Mouse (Mus musculus) midbrain, embryonic 16.5 days (tissue): ENCODE data around the gene Erfe. TPM values are rescaled to one million over a fixed set of nuclear protein-coding genes. Genes with fewer than 3 reads are reported as not detected.

Source experiments
- ATAC-seq: fragments of 200-750 bp; cut with Nextera tagmentation; 2 replicates; pipeline ENCODE4 v1.8.0; 2017; ENCODE audit warnings: moderate TSS enrichment
- H3K27ac ChIP-seq: fragments of 300-500 bp; sonication (generic); 2 replicates; pipeline ENCODE4 v1.5.1; 2014; ENCODE audit warnings: mild to moderate bottlenecking, low read length, mixed read lengths
- H3K27me3 ChIP-seq: fragments of 300-500 bp; sonication (generic); 2 replicates; pipeline ENCODE4 v1.6.1; 2014; ENCODE audit warnings: low read depth, low read length, mixed read lengths; ENCODE audit not compliant: control insufficient read depth, insufficient read depth
- H3K36me3 ChIP-seq: fragments of 300-500 bp; sonication (generic); 2 replicates; pipeline ENCODE4 v1.6.1; 2014; ENCODE audit warnings: mild to moderate bottlenecking, low read length, moderate library complexity, mixed read lengths; ENCODE audit not compliant: control insufficient read depth, insufficient read depth
- H3K4me1 ChIP-seq: fragments of 300-500 bp; sonication (generic); 2 replicates; pipeline ENCODE4 v1.6.1; 2014; ENCODE audit warnings: mild to moderate bottlenecking, low read length, mixed read lengths; ENCODE audit not compliant: control insufficient read depth, insufficient read depth
- H3K4me2 ChIP-seq: fragments of 300-500 bp; sonication (generic); 2 replicates; pipeline ENCODE4 v1.6.1; 2014; ENCODE audit warnings: mild to moderate bottlenecking, low read length, mixed read lengths
- H3K4me3 ChIP-seq: fragments of 300-500 bp; sonication (generic); 2 replicates; pipeline ENCODE4 v1.5.1; 2014; ENCODE audit warnings: low read depth, mild to moderate bottlenecking, low read length, moderate library complexity, mixed read lengths
- H3K9ac ChIP-seq: fragments of 300-500 bp; sonication (generic); 2 replicates; pipeline ENCODE4 v1.6.1; 2014; ENCODE audit warnings: low read depth, low read length, mixed read lengths
- H3K9me3 ChIP-seq: fragments of 300-500 bp; sonication (generic); replicated peaks from 2 replicates; pipeline ENCODE4 v1.6.1; 2014; ENCODE audit warnings: mild to moderate bottlenecking, low read length, mixed read lengths; ENCODE audit not compliant: control insufficient read depth, poor library complexity, severe bottlenecking
- WGBS: fragments of 180-500 bp; shearing (Covaris S2); extraction: QIAGEN DNeasy Blood & Tissue Kit; methylation state at CpG from one replicate; pipeline ENCODE4 v1.1.7; 2014; 5-methylcytosine and 5-hydroxymethylcytosine counted together
- polyA plus RNA-seq: library from polyadenylated mRNA; unstranded; fragments of >200 nt; fragmentation: Nextera tagmentation; extraction: Ambion mirVana; gene quantifications from 2 replicates; pipeline ENCODE4 v1.2.1, GENCODE M21; 2015

Gene Erfe
- 0.18 and 0.25 TPM in 2 replicates for polyA plus RNA-seq

GRCm38 (mm10) chr1:91366215-91367108 lies at the start of gene Erfe:
TSS of gene Erfe (plus strand) at chr1:91366430.
- H3K27me3 ChIP-seq = peaks cover 16% of the 10 kb centered on the region
- WGBS = under 1% methylated on average over 52 of the region's 68 CpGs
- no peak within 1 kb of the TSS for H3K27ac ChIP-seq
- H3K9me3 ChIP-seq = peaks cover 5% of the 10 kb centered on the region; the same call in 1 of the 2 replicates
- ATAC-seq = peak; percentile 27; the same call in 1 of the 2 replicates
- peak within 1 kb of the TSS; percentile 45; the same call in 1 of the 2 replicates for H3K9ac ChIP-seq
- peak within 1 kb of the TSS; percentile 71 for H3K4me2 ChIP-seq
- peaks cover 3% of the 10 kb centered on the region for H3K36me3 ChIP-seq
- H3K4me3 ChIP-seq = peak within 1 kb of the TSS; percentile 36
- peaks cover 4% of the 10 kb centered on the region; the same call in 1 of the 2 replicates for H3K4me1 ChIP-seq

- Histone ChIP-seq H3K36me3 (no peaks in the 10 kb centered on the region; the same call in 1 of the 2 replicates), H3K27ac (no peak overlapping the region), H3K4me3 (no peak overlapping the region), H3K4me2 (no peak overlapping the region), H3K9ac (no peak overlapping the region), H3K9me3 (no peaks in the 10 kb centered on the region), H3K27me3 (no peaks in the 10 kb centered on the region), H3K4me1 (no peaks in the 10 kb centered on the region; the same call in 1 of the 2 replicates)
- ATAC-seq = no peak
- WGBS = 92% methylated on average over 6 of the region's 6 CpGs
Measured at GRCm38 (mm10) chr1:91317656-91318055, 48.6 kb upstream of the Erfe start.

GRCm38 (mm10) chr1:91321760-91322438 lies 44.3 kb upstream of the Erfe start, which contains the start of gene Espnl:
TSS of gene Espnl (plus strand) at chr1:91322075.
- Histone ChIP-seq H3K4me3 (no peak within 1 kb of the TSS), H3K4me2 (no peak within 1 kb of the TSS), H3K9me3 (no peaks in the 10 kb centered on the region), H3K9ac (no peak within 1 kb of the TSS), H3K27me3 (no peaks in the 10 kb centered on the region), H3K36me3 (no peaks in the 10 kb centered on the region), H3K27ac (no peak within 1 kb of the TSS), H3K4me1 (no peaks in the 10 kb centered on the region)
- WGBS = 80% methylated on average over 19 of the region's 19 CpGs
- no peak for ATAC-seq

- Histone ChIP-seq H3K4me3 (no peak overlapping the region), H3K27me3 (no peaks in the 10 kb centered on the region), H3K27ac (no peak overlapping the region), H3K36me3 (no peaks in the 10 kb centered on the region), H3K4me2 (no peak overlapping the region), H3K9ac (no peak overlapping the region), H3K9me3 (no peaks in the 10 kb centered on the region), H3K4me1 (no peaks in the 10 kb centered on the region)
- 68% methylated on average over 2 of the region's 2 CpGs for WGBS
- no peak for ATAC-seq
Measured at GRCm38 (mm10) chr1:91324646-91325045, 41.6 kb upstream of the Erfe start.

- no peaks in the 10 kb centered on the region for H3K4me1 ChIP-seq
- WGBS = 71% methylated on average over 4 of the region's 4 CpGs
- H3K9me3 ChIP-seq = no peaks in the 10 kb centered on the region
- no peak overlapping the region for H3K27ac ChIP-seq
- H3K4me3 ChIP-seq = no peak overlapping the region
- no peak overlapping the region for H3K9ac ChIP-seq
- H3K27me3 ChIP-seq = no peaks in the 10 kb centered on the region
- ATAC-seq = no peak
- no peaks in the 10 kb centered on the region for H3K36me3 ChIP-seq
- no peak overlapping the region for H3K4me2 ChIP-seq
Measured at GRCm38 (mm10) chr1:91325488-91326042, 40.7 kb upstream of the Erfe start.

- Histone ChIP-seq H3K9ac (no peak overlapping the region), H3K27ac (no peak overlapping the region), H3K27me3 (no peaks in the 10 kb centered on the region), H3K4me3 (no peak overlapping the region), H3K4me1 (no peaks in the 10 kb centered on the region), H3K9me3 (no peaks in the 10 kb centered on the region), H3K36me3 (no peaks in the 10 kb centered on the region), H3K4me2 (no peak overlapping the region)
- ATAC-seq = no peak
- 53% methylated on average over 4 of the region's 4 CpGs for WGBS
Measured at GRCm38 (mm10) chr1:91332102-91332501, 34.1 kb upstream of the Erfe start.

- H3K27me3 ChIP-seq = no peaks in the 10 kb centered on the region
- H3K9ac ChIP-seq = no peak overlapping the region
- H3K27ac ChIP-seq = no peak overlapping the region
- no peak overlapping the region for H3K4me3 ChIP-seq
- H3K4me1 ChIP-seq = no peaks in the 10 kb centered on the region
- H3K9me3 ChIP-seq = no peaks in the 10 kb centered on the region
- H3K4me2 ChIP-seq = no peak overlapping the region
- no peaks in the 10 kb centered on the region for H3K36me3 ChIP-seq
- no peak for ATAC-seq
Measured at GRCm38 (mm10) chr1:91333582-91333981, 32.6 kb upstream of the Erfe start.

- no peak overlapping the region for H3K9ac ChIP-seq
- H3K4me1 ChIP-seq = no peaks in the 10 kb centered on the region
- no peak overlapping the region for H3K4me2 ChIP-seq
- H3K9me3 ChIP-seq = no peaks in the 10 kb centered on the region
- no peaks in the 10 kb centered on the region for H3K36me3 ChIP-seq
- no peak overlapping the region for H3K4me3 ChIP-seq
- WGBS = 92% methylated on average over 7 of the region's 7 CpGs
- H3K27me3 ChIP-seq = 0 out of 2 replicates have a peak, but pooled peaks cover 2% of the 10 kb centered on the region
- H3K27ac ChIP-seq = no peak overlapping the region
- ATAC-seq = no peak
Measured at GRCm38 (mm10) chr1:91337355-91337754, 28.9 kb upstream of the Erfe start.
